Mouse (Mus musculus) T-helper 1 cell (primary cell): ENCODE measurements around the gene Slc6a6.

Experiments used
- in situ Hi-C: fragments of 300-600 bp; cut with MboI, MseI; formaldehyde crosslinking; loops from one replicate; pipeline ENCODE4 v1.15.1; 2025; ENCODE audit warnings: high pct_unique_total_duplicates

Slc6a6 gene

DNA sequence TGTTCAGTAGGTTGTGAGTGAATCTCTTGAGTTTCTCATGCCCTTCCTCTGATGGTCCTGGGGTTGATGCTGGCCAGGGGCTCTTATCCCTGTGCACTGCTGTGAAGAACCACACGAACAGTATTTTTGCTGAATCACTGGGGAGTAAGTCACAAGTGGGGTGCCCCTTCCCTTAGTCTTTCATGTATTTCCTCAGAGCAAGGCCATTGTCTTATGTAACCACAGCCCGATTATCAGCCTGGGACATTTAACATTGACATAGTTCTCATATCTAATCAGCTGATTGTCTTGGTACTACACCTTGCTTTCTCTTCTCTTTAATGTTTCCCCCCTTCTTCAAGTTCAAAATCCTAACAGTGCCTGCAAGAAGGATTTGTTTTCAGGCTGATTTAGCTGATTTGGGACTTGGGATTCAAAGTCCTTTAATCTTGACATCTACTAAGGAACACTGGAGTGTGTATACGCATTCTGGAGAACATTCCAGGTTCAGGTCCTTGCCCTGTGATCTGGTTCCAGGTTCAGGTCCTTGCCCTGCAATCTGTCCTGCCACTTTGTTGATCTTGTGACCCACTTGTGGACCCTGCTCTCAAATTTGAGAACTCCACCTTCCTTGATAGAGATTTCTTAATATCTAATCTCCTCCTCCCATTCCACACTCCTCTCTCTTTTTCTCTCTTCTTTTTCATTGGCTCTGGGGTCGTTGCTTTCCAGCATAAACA is 15.8 kb downstream of the Slc6a6 start:
- in situ Hi-C loops, result loop anchor here (25.0 kb wide), 1 partner anchor 587 kb away; the partner anchor contains the start of gene Nup210

DNA sequence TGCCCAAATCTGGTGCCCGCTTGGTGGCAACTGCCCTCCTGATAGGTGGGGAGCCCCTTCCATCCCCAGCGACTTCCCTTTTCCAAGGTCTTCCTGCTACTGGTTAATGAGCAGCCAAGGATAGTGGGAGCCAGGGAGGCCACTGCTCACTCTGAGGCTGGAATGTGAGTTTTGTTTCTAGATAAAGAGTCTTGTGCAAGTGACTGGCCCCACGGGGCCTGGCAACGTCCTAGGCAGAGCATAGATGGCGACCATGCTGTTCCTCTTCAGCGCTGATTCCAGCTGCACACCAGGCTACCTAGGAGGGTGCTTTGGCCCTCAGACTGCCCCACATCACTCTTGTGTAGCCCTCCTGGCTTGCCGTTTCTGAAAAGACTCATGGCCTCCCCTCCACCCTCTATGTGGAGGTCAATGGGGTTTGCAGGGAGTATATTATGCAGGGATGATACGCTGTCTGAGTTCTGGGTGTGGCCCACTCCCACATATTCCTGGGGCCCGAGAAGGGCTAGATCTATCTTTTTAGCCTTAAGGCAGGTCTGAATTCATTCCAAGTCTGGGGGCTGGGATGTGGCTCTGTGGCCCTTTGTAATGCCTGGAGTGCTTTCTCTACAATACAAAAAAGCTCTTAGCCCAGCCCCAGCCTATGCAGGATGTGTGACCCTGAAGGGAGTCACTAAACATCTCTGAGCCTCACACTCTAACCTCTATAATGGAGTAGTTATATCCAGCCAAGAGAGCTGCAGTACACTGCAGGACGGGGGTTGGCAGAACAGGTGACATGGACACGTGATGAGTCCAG is 17.2 kb downstream of the Slc6a6 start:
- in situ Hi-C loops, result no loop called here

DNA sequence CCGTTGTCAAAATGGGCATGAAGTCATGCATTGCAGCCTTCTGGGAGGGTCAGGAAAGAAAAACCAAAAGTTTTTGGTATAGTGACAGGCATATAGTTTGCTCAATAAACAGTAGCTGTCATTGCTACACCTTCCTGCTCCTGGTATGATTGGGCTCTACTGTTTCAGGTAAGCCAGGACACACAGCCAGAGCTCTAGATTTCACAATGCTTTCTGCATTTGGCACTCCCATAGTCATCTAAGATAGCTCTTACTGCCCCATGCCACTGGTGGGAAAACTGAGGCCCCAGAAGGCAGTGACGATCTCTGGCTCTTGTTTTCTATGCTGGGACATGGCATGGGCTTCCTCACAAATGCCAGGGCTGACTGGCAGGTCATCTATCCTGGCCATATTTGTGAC is 19.6 kb downstream of the Slc6a6 start:
- in situ Hi-C loops, result no loop called here

DNA sequence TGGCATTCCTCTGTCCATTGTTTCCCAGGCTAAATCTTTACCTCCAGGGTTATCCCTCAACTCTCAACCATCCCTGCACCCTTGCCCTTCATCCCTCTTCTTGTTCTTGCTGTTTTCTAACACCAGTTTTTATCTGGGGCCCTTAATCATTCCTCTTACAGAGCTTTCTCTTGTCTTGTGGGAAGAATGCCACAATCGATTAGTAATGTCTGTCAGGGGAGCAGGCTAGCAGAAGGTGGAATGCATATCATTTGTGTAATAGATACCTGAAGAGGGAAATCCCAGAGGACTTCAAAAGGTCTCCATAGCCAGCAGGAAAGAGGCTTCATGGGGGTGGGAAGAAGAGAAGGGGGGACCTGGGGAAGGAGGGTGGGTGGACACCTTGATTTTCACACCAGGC is 20.6 kb downstream of the Slc6a6 start:
- in situ Hi-C loops, result no loop called here

DNA sequence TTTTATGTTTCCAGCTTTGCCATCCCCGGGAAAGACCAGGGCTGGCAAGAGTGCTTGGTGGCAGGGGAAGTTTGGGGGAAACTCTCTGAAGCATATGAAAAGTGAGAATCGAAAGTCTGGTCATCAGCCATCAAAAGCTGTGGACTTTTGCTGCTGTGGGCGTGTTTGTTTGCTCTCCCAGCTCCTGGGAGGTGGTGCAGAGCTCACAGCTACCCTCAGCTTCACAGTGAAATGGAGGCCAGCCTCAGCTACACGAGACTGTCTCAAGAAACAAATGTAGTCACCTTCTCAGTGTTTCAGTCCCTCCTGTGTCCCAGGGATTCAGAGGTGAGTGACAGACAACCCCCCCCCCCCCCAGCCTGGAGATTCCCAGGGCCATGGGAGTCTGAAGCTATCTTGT is 21.8 kb downstream of the Slc6a6 start:
- in situ Hi-C loops, result no loop called here

DNA sequence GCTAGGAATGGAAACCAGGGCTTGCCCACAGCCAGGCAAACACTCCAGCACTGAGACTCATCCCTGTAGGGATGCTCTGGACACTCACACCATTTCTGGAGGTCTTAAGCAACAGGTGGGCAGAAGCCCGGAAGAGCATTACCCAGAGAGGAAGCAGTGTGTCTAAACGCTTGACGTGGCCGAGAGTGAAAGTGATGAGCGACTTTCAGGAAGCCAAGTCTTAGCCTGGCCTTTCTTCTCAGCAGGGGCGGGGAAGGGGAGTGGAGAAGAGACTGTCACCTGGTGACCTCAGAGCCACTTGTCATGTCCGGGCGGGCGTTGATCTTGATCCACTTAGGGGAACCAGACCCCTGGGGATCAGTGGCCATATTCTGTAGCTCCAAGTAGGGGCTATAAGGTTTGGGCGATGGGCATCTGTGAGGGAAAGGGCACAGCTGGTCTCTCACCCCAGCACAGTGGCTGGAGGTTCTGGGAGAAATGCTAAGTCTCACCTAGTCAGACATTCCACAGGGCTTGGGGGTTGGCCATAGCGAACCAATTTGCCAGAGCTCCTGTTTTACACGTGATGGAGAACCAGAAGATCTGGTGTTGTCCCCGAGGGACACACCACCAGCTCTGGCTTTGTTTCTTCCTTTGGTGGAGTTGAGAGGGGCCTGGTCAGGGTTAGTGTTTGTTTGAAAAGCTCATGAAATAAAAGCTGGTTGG is 22.4 kb downstream of the Slc6a6 start:
- in situ Hi-C loops, result no loop called here

DNA sequence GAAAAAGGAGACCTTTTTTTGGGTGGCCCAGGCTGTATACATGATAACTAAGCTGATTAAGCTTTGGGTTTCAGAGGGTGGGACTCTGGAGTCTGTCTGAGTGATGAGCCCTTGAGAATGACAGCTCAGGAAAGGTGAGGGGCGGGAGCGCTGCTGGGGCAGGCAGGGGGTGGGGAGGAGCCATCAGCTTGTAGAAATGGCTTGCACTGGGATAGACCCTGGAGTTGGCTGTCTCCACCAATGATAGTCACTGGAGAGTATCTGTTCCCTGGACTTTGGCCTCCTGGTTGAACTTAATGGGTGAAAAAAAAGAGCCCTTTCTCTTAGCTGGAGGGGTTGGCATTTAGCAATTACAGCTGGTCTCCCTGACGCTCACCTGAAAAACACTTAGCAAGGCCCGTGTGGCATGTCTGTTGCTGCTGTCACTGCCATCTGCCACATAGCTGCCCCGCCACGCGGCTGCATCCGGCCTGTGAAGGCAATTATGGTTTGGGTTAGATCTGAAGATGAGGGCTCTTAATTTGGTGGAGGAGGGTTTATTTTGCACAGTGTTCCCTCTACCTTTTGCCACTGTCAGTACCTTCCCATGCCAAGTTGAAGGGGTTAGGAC is 23.5 kb downstream of the Slc6a6 start:
- in situ Hi-C loops, result no loop called here

DNA sequence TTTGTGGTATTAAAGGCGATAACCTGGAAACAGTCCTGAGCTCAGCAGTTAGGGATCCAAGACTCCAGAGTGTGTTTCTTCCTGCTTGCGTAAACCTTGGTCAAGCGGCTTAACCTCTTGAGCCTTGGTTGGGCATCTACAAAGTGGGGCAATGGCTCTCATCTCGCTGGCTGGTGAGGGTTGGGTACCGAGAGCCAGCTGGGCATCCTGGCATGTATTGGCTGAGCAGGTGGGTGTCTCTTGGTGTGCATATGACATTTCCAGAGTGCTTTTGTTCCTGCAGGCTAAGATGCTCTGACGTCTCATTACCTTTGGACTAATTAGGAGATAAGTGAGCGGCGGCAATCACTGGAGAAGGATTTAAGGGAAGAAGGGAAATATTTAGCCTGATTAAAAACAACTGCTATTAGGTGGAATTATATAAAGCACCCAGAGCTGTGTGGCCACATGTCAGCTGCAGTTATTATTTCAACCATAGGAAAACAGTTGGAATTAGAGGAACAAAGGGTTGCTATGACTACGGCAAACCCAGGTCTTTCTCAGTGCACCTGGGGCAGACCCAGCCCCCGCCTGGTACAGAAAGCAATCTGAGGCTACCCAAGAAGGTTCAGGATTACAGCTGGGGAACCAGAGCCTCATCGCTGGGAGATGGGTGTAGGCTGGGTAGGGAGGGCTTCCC is 24.2 kb downstream of the Slc6a6 start:
- in situ Hi-C loops, result no loop called here

DNA sequence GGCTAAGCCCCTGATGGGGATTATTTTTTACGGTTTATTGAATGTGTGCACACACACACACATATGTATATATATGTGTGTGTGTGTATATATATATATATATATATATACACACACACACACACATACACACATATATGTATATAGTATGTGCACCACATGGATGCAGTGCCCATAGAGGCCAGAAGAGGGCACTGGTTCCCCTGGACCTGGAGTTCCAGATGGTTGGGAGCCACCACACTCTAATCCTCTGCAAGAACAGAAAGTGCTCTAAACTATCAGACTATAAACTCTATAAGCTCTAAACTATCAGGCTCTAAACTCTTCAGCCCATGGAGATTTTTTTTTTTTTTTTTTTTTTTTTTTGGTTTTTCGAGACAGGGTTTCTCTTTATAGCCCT is 25.1 kb downstream of the Slc6a6 start:
- in situ Hi-C loops, result no loop called here

DNA sequence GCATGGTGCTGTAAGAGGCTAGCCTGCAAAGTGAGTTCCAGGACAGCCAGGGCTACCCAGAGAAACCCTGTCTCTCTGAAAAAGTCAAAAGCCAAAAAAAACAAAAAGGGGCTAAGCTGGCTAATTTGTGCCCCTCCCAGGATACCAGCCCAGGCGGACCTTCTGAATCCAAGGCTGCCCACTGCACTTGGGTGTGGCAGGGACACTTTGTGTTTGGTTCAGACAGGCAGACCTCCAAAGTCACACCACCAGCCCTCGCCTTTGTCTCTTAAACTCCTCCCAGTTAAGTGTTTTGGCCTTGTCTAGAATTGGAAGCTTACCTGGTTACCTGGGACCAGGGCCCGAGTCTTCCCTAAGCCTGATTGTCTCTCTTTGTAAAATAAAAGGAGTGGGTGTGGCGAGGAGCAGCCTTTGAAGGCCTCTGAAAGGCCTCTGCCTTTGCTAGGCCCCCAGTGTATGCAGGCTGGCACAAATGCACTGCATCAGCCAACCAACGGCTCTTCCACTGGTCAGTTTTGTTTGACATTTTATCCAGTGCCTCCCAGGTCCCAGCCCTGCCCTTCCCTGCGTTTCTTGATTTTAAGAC is 26.6 kb downstream of the Slc6a6 start:
- in situ Hi-C loops, result no loop called here

DNA sequence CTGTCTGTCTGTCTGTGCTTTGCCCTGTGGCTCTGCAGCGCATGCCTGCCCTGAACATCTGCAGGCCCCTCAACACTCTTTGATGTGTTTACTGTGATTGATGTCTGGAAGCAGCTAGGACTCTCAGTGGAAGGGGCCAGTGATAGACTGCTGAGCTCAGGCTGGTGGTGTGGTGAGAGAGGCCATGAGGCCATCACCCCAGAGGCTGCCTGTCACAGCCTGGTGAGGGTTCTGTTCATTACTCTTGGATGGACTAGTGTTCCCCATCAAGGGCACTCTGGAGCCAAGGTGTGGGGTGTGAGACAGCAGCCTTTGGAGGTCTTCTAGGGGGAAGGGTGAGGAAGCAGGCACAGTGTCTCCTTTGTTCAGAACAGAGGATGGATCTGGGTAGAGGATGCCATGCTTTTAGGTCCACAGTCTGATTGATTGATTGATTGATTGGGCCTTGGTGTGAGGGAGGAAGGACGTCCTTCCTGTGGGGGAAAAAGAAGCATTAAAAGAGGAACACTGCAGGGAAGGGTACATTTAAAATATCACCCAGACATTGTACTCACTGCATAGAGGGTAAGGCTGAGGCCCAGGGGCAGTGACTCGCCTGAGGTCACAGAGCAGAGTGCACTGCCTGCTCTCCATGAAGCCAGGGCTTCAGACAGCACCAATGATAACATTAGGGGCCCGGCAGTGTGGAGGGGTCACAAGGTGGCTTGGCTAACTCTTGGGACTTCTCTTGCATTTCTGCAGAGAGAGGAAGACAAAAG is 28.4 kb downstream of the Slc6a6 start:
- in situ Hi-C loops, result no loop called here

DNA sequence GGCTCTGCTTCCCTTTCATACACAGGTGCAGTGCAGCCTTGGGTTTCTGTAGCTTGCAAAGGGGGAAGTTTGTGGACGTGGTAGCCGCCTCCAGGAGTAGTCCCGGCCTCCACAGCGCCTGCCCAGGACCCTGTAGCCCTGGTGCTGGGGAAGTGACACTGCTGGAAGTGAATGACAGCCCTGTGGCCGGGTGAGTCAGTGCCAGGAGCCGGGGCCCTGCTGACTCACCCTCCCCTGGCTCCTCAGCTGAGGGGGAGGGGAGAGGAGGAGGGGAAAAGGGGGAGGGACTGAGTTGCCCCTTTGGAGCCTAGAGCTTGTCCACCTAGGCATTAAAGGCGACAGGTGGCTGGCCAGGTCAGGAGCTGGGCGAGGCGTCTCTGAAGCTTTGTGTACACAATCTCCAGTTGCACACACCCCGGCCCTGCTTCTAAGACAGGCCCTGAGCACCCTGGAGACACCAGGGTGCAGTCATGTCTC is 29.0 kb downstream of the Slc6a6 start:
- in situ Hi-C loops, result no loop called here

DNA sequence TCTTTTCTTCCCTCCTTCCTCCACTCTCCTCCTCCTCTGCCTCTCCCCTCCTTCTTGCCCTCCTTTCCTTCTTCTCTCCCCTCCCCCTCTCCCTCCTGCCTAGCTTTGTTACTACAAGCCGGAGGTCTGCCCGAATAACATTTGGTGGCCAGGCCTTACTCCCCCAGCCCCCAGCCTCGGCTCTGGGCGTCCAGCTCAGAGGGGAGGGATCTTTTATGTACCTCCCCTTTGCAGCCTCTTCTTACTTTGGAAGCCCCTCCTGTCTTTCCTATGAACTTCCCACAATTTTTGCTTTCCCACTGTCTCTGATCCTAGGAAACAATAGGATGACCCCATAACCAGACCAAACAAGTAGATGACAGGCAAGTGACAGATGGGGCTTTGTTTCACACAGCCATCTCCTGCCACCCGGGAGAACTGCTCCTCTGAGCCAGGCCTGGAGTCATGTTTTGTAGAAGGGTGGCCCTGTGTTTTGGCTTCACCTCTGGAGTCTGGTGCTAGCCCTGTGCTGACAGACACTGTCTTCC is 29.6 kb downstream of the Slc6a6 start:
- in situ Hi-C loops, result no loop called here

DNA sequence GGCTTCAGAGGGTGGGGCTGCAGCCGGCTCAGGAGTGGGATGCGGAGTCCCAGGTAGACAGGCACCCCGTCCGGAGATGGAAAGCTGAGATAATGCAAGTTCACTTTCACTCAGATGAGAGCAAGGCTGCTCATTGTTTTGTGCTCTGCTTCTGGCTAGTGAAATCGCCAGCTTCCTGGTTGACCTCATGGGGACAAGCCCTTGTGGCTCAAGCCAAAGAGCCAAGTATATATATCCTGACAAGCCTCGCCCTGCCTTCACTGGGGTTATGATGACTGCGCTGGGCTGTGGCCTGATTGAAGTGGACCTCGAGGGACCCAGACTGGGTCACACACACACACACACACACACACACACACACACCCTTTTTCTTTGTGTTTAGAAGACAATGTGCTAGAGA is 31.2 kb downstream of the Slc6a6 start:
- in situ Hi-C loops, result no loop called here

DNA sequence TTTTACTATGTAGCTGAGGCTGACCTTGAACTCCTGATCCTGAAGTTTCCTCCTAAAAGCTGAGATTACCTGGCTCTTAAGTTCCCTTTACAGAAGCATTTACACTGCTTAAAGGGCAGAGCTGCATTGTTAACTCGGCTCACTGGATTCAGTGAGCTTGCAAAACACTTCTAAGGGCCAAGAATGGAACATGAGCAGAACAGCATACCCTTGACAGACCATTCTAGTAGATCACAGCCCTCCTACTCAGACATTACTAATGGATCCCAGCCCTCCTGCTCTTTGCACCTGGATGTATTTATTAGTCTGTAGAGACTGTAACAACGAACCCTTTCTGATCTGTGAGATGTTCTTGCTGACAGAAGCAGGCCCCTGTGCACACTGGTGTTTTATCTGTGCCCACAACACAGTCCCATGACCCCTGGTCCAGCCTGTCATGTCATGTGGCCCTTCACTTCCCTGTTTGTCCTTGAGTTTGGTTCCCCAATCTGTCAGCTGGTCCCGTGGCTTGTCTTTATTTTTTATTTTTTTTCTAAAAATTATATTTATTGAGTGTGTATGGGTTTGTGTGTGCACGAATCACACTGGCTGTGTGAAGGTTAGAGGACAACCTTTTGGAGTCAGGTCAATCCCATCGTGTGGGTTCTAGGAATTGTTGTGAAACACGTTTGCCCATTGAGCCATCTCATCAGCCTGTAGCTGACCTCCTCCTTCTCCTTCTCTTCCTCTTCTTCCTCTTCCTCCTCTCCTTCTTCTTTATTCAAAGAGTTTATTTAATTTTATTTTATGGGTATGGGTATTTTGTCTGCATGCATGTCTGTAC is 32.3 kb downstream of the Slc6a6 start:
- in situ Hi-C loops, result no loop called here

DNA sequence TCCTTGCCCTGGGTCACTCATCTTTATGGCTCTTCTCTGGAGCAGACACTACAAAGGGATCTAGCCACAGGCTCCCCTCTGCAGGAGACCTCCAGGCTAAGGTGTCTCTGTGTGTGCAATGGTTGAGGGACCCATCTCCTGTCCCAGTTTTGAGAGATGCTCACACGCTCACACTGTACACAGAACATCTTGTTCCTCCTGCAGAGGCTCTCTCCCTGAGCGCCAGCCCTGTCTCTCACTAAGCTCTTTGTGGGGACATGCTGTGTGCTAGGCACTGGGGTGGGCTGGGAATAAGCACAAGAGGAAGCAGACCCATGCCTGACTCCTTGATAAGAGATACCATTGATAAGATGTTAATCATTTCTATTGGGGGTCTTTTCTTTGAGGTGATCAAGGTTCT is 34.2 kb downstream of the Slc6a6 start:
- in situ Hi-C loops, result no loop called here

DNA sequence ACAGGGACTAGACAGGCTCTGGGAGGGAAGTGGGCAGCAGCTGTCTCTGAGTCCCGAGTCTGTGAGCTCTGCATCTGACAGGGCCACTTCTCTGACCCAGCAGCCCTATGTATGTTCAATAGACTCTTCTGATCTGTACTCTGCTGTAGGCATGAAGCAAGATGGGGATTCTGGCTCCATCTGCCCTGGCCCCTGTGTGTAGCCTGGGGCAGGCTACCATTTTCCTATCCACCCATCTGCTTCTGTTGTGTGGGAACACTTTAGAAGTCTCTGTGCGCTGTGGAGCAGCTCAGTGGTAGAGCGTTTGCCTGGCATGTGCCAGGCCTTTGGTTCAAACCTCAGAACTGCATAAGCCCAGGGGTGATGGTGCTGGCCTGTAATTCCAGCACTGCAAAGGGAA is 34.8 kb downstream of the Slc6a6 start:
- in situ Hi-C loops, result no loop called here

DNA sequence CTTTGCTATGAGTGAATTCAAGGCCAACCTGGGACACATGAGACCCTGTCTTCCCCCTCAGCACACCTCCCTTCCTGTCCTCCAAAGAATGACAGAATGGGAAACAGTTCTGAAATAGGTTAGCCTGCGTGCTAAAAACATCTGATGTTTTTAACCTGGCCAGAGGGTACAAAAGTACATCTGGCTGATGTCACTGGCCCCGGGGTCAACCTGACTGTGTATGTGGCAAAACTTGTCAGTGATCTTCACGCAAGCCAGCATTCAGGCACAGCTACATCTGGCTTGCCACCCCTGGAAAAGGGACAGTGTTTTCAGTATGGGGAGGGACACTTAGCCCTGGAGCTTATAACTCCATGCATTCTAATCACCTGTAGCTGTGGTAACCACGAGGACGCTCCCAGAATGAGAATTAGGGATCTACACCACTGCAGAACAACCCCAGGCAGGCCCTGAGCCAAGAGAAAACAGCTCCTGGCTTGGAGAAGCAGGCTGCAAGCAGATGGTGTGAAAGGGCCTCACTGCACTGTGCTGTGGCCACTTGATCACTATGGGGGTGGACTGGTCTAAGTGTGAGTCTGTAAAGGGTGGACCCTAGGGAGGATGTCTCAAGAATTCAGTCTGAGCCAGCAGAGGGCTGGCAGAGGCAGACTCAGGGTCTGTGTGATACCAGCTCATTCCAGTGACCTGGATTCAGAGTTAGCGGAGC is 35.3 kb downstream of the Slc6a6 start:
- in situ Hi-C loops, result no loop called here
